Mouse (Mus musculus) limb, embryonic 14.5 days (tissue): ENCODE measurements around the gene Atg4d. TPM values are rescaled to one million over a fixed set of nuclear protein-coding genes. Genes with fewer than 3 reads are reported as not detected.
"Not testable (repeated sequence)": the region's sequence is repeated elsewhere in the genome, so short reads cannot be mapped to it uniquely, and the experiment has no call there.

ENCODE experiments used
- ATAC-seq: fragments of 200-750 bp; cut with Nextera tagmentation; 2 replicates; pipeline ENCODE4 v1.8.0; 2017; ENCODE audit warnings: low read depth, moderate number of reproducible peaks, moderate TSS enrichment; ENCODE audit not compliant: low FRiP score
- DNase-seq: peaks from one replicate; pipeline ENCODE4 v3.0.0-alpha.2; 2015; ENCODE audit warnings: low spot score
- H3K27ac ChIP-seq: fragments of 300-500 bp; sonication (generic); replicated peaks from 2 replicates; pipeline ENCODE4 v1.5.1; 2014; ENCODE audit warnings: low read depth, mild to moderate bottlenecking, low read length, moderate library complexity, mixed read lengths
- H3K27me3 ChIP-seq: fragments of 300-500 bp; sonication (generic); 2 replicates; pipeline ENCODE4 v1.6.1; 2014; ENCODE audit warnings: low read length, mixed read lengths; ENCODE audit not compliant: control insufficient read depth, insufficient read depth
- H3K36me3 ChIP-seq: fragments of 300-500 bp; sonication (generic); 2 replicates; pipeline ENCODE4 v1.6.1; 2014; ENCODE audit warnings: mild to moderate bottlenecking, low read length, moderate library complexity, mixed read lengths; ENCODE audit not compliant: control insufficient read depth, insufficient read depth
- H3K4me1 ChIP-seq: fragments of 300-500 bp; sonication (generic); 2 replicates; pipeline ENCODE4 v1.6.1; 2014; ENCODE audit warnings: antibody characterized with exemption, low read length, mixed read lengths; ENCODE audit not compliant: control insufficient read depth, insufficient read depth
- H3K4me2 ChIP-seq: fragments of 300-500 bp; sonication (generic); replicated peaks from 2 replicates; pipeline ENCODE4 v1.6.1; 2014; ENCODE audit warnings: low read depth, mild to moderate bottlenecking, low read length, moderate library complexity; ENCODE audit not compliant: severe bottlenecking
- H3K4me3 ChIP-seq: fragments of 300-500 bp; sonication (generic); replicated peaks from 2 replicates; pipeline ENCODE4 v1.5.1; 2014; ENCODE audit warnings: low read length
- H3K9ac ChIP-seq: fragments of 300-500 bp; sonication (generic); 2 replicates; pipeline ENCODE4 v1.6.1; 2014; ENCODE audit warnings: mild to moderate bottlenecking, low read depth, low read length, moderate library complexity; ENCODE audit not compliant: severe bottlenecking
- H3K9me3 ChIP-seq: fragments of 300-500 bp; sonication (generic); 2 replicates; pipeline ENCODE4 v1.6.1; 2016; ENCODE audit warnings: low read length; ENCODE audit not compliant: control insufficient read depth
- POLR2A ChIP-seq: fragments of 200-500 bp; IDR thresholded peaks from 2 replicates; pipeline ENCODE4 v1.8.0; 2012; ENCODE audit warnings: inconsistent platforms, mild to moderate bottlenecking, moderate library complexity, borderline replicate concordance; ENCODE audit not compliant: insufficient read depth, insufficient read length; ENCODE audit errors: extremely low read depth
- WGBS: fragments of 180-500 bp; shearing (Covaris S2); extraction: QIAGEN DNeasy Blood & Tissue Kit; methylation state at CpG from one replicate; pipeline ENCODE4 v1.1.7; 2014; 5-methylcytosine and 5-hydroxymethylcytosine counted together
- polyA plus RNA-seq, 2 experiments: library from polyadenylated mRNA; depleted of rRNA in 1 of 2; stranded (reverse) in 1 of 2; unstranded in 1 of 2; fragments of >200 nt; fragmentation: Nextera tagmentation in 1 of 2; extraction: Ambion mirVana in 1 of 2; gene quantifications; 2 replicates each; pipeline versions ENCODE4 v1.2.1 to v1.2.3; 2012 to 2014

Gene Atg4d
- polyA plus RNA-seq, 2 experiments = 26.9 to 31.6 TPM

- DNase-seq = no peak
- Histone ChIP-seq H3K4me2 (no peak overlapping the region), H3K4me1 (peaks cover 9% of the 10 kb centered on the region), H3K27me3 (no peaks in the 10 kb centered on the region), H3K36me3 (peaks cover 58% of the 10 kb centered on the region), H3K9ac (no peak overlapping the region), H3K27ac (no peak overlapping the region), H3K9me3 (no peaks in the 10 kb centered on the region), H3K4me3 (no peak overlapping the region)
- WGBS = 93% methylated on average over 16 of the region's 16 CpGs
- no peak for TF ChIP-seq POLR2A
- ATAC-seq = no peak
These were observed 3.2 kb downstream of the Atg4d start for GRCm38 (mm10) chr9:21268305-21268704.

- DNase-seq, H3K27me3 ChIP-seq, H3K27ac ChIP-seq, H3K4me3 ChIP-seq, H3K9me3 ChIP-seq, H3K9ac ChIP-seq, H3K4me1 ChIP-seq, ATAC-seq, H3K4me2 ChIP-seq: not testable (repeated sequence)
- WGBS = 78% methylated on average over 5 of the region's 5 CpGs
- H3K36me3 ChIP-seq = peaks cover 71% of the 10 kb centered on the region
These were observed 4.5 kb downstream of the Atg4d start for GRCm38 (mm10) chr9:21269590-21269989.

DNA sequence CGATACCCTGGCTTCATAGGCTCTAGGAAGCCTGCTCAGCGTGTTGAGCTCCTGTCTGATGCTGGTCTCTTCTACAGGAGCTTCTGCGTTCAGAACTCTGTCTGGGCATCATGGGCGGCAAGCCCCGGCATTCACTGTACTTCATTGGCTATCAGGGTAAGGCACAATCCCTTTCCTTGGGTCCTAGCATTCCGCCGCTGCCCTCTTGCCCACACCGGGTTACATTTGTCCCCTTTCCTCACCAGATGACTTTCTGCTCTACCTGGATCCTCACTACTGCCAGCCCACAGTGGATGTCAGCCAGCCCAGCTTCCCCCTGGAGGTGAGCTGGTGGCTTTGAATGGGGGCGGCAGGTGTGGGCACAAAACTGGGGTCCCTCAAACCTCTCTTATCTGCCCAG is 7.3 kb downstream of the Atg4d start:
- Histone ChIP-seq H3K36me3 (peaks cover 92% of the 10 kb centered on the region), H3K9me3 (no peaks in the 10 kb centered on the region), H3K4me3 (no peak overlapping the region), H3K9ac (no peak overlapping the region), H3K27me3 (no peaks in the 10 kb centered on the region), H3K4me2 (no peak overlapping the region), H3K27ac (no peak overlapping the region), H3K4me1 (no peaks in the 10 kb centered on the region)
- TF ChIP-seq POLR2A = no peak
- ATAC-seq = no peak
- DNase-seq = no peak
- 90% methylated on average over 9 of the region's 9 CpGs for WGBS

DNA sequence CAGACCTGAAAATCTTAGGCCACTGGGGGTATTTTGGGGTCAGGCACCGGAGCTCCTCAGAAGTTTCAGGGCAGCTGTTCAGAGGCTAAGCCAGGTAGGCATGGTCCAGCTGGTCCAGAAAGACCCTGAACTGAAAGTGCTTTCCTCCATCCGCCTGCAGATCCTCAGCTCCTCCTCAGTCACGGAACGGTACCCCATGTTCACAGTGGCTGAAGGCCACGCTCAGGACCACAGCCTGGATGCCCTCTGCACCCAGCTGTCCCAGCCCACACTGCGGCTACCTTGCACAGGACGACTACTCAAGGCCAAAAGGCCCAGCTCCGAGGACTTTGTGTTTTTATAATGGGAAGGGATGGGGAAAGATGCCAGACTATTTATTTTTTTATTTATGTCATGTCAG is 8.0 kb downstream of the Atg4d start:
- Histone ChIP-seq H3K4me2 (no peak overlapping the region), H3K36me3 (peaks cover 95% of the 10 kb centered on the region), H3K27me3 (no peaks in the 10 kb centered on the region), H3K9ac (no peak overlapping the region), H3K4me3 (no peak overlapping the region), H3K4me1 (no peaks in the 10 kb centered on the region), H3K9me3 (no peaks in the 10 kb centered on the region), H3K27ac (no peak overlapping the region)
- WGBS = 85% methylated on average over 8 of the region's 8 CpGs
- TF ChIP-seq POLR2A = no peak
- ATAC-seq (no peak), DNase-seq (no peak)

DNA sequence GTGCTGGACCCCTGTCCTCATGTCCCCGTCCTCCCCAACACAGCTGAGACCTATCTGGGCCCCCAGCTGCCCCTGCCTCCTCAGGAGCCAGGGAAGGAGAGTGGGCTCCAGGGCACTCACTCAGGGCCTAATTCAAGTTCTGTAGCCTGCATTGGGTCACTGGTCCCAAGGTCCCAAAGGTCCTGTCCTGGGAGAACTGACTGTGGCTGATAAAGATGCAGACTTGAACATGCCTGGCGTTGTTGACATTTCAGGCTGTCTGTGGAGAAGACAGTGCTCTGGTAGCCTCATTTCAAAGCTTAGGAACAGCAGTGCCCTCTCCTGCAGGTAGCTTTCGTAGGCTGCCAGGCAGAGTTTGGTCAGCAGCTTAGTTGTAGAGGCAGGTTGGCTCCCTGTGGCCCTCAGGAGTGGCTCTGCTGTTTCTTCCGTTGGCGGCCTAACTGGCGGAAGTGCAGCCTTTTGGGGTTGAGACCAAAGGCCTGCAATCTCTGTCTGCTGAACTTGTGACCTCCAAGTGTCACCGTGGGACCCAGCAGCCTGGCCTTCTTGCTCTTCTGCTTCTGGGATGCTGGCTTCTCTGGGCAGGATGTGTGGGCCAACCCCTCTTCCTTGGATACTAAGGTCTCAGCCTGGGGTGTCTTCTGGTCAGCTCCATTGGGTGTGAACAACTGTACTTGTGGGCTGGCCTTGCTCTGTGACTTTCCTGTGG is 8.6 kb downstream of the Atg4d start:
- Histone ChIP-seq H3K27ac (no peak overlapping the region), H3K4me3 (no peak overlapping the region), H3K9ac (no peak overlapping the region), H3K4me2 (no peak overlapping the region), H3K36me3 (peaks cover 95% of the 10 kb centered on the region), H3K9me3 (no peaks in the 10 kb centered on the region), H3K27me3 (no peaks in the 10 kb centered on the region), H3K4me1 (no peaks in the 10 kb centered on the region)
- no peak for TF ChIP-seq POLR2A
- ATAC-seq (no peak), DNase-seq (no peak)
- 76% methylated on average over 7 of the region's 7 CpGs for WGBS

DNA sequence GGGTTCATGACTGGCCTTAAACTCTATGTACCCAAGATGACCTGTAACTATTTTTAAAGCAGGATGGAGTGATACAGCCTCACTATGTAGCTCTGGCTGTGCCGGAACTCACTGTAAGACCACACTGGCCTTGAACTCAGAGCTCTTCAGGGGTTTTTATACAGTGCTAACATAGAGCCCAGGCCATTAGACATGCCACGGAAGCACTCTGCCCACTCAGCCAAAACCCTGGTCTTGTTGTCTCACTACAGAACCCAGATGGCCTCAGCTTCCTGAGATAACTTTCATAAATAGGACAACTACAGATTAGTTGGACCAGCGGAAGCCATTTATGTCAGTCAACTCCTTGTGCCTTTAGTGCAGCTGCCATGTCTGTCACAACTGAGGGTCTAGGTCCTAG is 9.2 kb downstream of the Atg4d start:
- DNase-seq = no peak
- Histone ChIP-seq H3K36me3 (peaks cover 95% of the 10 kb centered on the region), H3K27me3 (no peaks in the 10 kb centered on the region), H3K4me1 (no peaks in the 10 kb centered on the region), H3K4me3 (no peak overlapping the region), H3K27ac (no peak overlapping the region), H3K9me3 (no peaks in the 10 kb centered on the region), H3K4me2 (no peak overlapping the region), H3K9ac (no peak overlapping the region)
- ATAC-seq = no peak
- WGBS = 89% methylated on average over 3 of the region's 3 CpGs
- TF ChIP-seq POLR2A = no peak
